Mouse (Mus musculus) liver, embryonic 11.5 days (tissue): ENCODE data around the gene Slc7a14. TPM values are rescaled to one million over a fixed set of nuclear protein-coding genes. Genes with fewer than 3 reads are reported as not detected.

ENCODE experiments used
- ATAC-seq: fragments of 200-750 bp; cut with Nextera tagmentation; replicated peaks from 2 replicates; pipeline ENCODE4 v1.8.0; 2017; ENCODE audit warnings: moderate number of reproducible peaks, mild to moderate bottlenecking, moderate TSS enrichment, moderate library complexity; ENCODE audit not compliant: low FRiP score
- DNase-seq: peaks from one replicate; pipeline ENCODE4 v3.0.0-alpha.2; 2017; ENCODE audit warnings: low spot score
- H3K27ac ChIP-seq: fragments of 300-500 bp; sonication (generic); 2 replicates; pipeline ENCODE4 v1.5.1; 2014; ENCODE audit warnings: mild to moderate bottlenecking, low read depth, low read length, control low read depth
- H3K27me3 ChIP-seq: fragments of 300-500 bp; sonication (generic); replicated peaks from 2 replicates; pipeline ENCODE4 v1.6.1; 2014; ENCODE audit warnings: low read length, mixed read lengths; ENCODE audit not compliant: control insufficient read depth, insufficient read depth
- H3K36me3 ChIP-seq: fragments of 300-500 bp; sonication (generic); 2 replicates; pipeline ENCODE4 v1.6.1; 2014; ENCODE audit warnings: mild to moderate bottlenecking, low read length, moderate library complexity, mixed read lengths; ENCODE audit not compliant: control insufficient read depth, insufficient read depth
- H3K4me1 ChIP-seq: fragments of 300-500 bp; sonication (generic); replicated peaks from 2 replicates; pipeline ENCODE4 v1.6.1; 2014; ENCODE audit warnings: low read length, mixed read lengths; ENCODE audit not compliant: control insufficient read depth, insufficient read depth
- H3K4me2 ChIP-seq: fragments of 300-500 bp; sonication (generic); 2 replicates; pipeline ENCODE4 v1.6.1; 2014; ENCODE audit warnings: mild to moderate bottlenecking, control low read depth, moderate library complexity
- H3K4me3 ChIP-seq: fragments of 300-500 bp; sonication (generic); 2 replicates; pipeline ENCODE4 v1.5.1; 2014; ENCODE audit warnings: low read depth, low read length, control low read depth
- H3K9ac ChIP-seq: fragments of 300-500 bp; sonication (generic); 2 replicates; pipeline ENCODE4 v1.6.1; 2014; ENCODE audit warnings: low read depth, low read length, control low read depth
- H3K9me3 ChIP-seq: fragments of 300-500 bp; sonication (generic); 2 replicates; pipeline ENCODE4 v1.6.1; 2016; ENCODE audit warnings: low read length, inconsistent platforms, mixed read lengths; ENCODE audit not compliant: control insufficient read depth
- WGBS: fragments of 180-500 bp; shearing (Covaris S2); extraction: QIAGEN DNeasy Blood & Tissue Kit; methylation state at CpG from one replicate; pipeline ENCODE4 v1.1.7; 2014; 5-methylcytosine and 5-hydroxymethylcytosine counted together
- polyA plus RNA-seq: library from polyadenylated mRNA; unstranded; fragments of >200 nt; fragmentation: Nextera tagmentation; extraction: Ambion mirVana; gene quantifications from 2 replicates; pipeline ENCODE4 v1.2.1, GENCODE M21; 2014

Gene Slc7a14
- polyA plus RNA-seq, 1 experiment from 2014 or later = 0.08 TPM

GRCm38 (mm10) chr3:31254427-31254826 is 55.8 kb downstream of the Slc7a14 start:
- no peak for ATAC-seq
- 64% methylated on average over 7 of the region's 7 CpGs for WGBS
- H3K4me3 ChIP-seq = no peak overlapping the region
- H3K4me2 ChIP-seq = no peak overlapping the region
- H3K9ac ChIP-seq = no peak overlapping the region
- no peaks in the 10 kb centered on the region for H3K9me3 ChIP-seq
- H3K4me1 ChIP-seq = no peaks in the 10 kb centered on the region
- no peak overlapping the region for H3K27ac ChIP-seq
- H3K36me3 ChIP-seq = no peaks in the 10 kb centered on the region
- H3K27me3 ChIP-seq = no peaks in the 10 kb centered on the region
- no peak for DNase-seq

GRCm38 (mm10) chr3:31253862-31254261 is 56.3 kb downstream of the Slc7a14 start:
- H3K4me2 ChIP-seq = no peak overlapping the region
- no peak overlapping the region for H3K27ac ChIP-seq
- H3K9ac ChIP-seq = no peak overlapping the region
- H3K4me3 ChIP-seq = no peak overlapping the region
- ATAC-seq (no peak), DNase-seq (no peak)
- H3K27me3 ChIP-seq = no peaks in the 10 kb centered on the region
- H3K4me1 ChIP-seq = no peaks in the 10 kb centered on the region
- WGBS = 77% methylated on average over 9 of the region's 9 CpGs
- no peaks in the 10 kb centered on the region for H3K9me3 ChIP-seq
- H3K36me3 ChIP-seq = no peaks in the 10 kb centered on the region

- H3K4me1 ChIP-seq = no peaks in the 10 kb centered on the region
- WGBS = 56% methylated on average over 3 of the region's 3 CpGs
- H3K27me3 ChIP-seq = no peaks in the 10 kb centered on the region
- no peak overlapping the region for H3K9ac ChIP-seq
- no peaks in the 10 kb centered on the region for H3K9me3 ChIP-seq
- H3K4me2 ChIP-seq = no peak overlapping the region
- DNase-seq = no peak
- H3K4me3 ChIP-seq = no peak overlapping the region
- no peak overlapping the region for H3K27ac ChIP-seq
- H3K36me3 ChIP-seq = no peaks in the 10 kb centered on the region
- no peak for ATAC-seq
Measured at GRCm38 (mm10) chr3:31252566-31252965, 57.6 kb downstream of the Slc7a14 start.

DNA sequence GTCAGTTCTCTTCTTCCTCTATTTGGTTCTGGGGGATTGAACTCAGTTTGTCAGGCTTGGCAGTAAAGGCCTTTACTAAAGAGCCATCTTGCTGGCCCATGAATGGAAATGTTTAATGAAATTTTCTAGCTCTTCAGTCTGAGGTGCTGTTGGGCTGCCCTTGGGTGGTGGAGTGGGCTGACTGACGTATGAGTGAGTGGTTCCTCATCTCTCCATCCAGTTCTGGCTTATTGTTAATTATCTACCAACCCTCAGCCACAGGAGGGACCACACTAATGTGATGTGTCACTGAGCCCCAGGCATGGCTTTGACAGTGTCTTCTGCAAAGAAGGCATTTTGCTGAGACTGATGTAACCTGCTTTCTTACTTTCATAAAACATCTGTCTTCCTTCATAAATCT is 66.7 kb downstream of the Slc7a14 start:
- H3K4me3 ChIP-seq = no peak overlapping the region
- no peak overlapping the region for H3K27ac ChIP-seq
- no peaks in the 10 kb centered on the region for H3K4me1 ChIP-seq
- H3K4me2 ChIP-seq = no peak overlapping the region
- H3K9ac ChIP-seq = no peak overlapping the region
- 45% methylated on average over 1 of the region's 1 CpGs for WGBS
- no peak for ATAC-seq
- H3K36me3 ChIP-seq = no peaks in the 10 kb centered on the region
- no peaks in the 10 kb centered on the region for H3K27me3 ChIP-seq
- no peak for DNase-seq
- no peaks in the 10 kb centered on the region for H3K9me3 ChIP-seq

DNA sequence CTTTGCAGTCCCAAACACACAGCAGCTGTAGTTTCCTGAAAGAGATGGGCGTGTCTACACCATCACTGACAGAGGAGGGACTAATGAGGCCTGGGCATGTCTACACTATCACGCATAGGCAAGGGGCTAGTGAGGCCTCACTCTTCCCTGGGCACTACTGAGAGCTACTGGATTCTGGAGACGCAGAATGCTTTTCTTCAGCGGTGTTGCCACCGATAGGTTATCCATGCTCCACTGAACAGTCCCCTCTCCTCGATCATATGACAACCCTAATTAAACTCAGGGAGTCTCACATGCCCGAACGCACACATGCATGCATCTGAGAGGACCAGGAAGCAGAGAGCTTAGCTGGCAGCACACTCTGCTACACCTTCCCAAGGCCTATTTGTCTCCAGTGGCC is 69.3 kb downstream of the Slc7a14 start:
- ATAC-seq (no peak), DNase-seq (no peak)
- no peak overlapping the region for H3K9ac ChIP-seq
- H3K4me3 ChIP-seq = no peak overlapping the region
- no peaks in the 10 kb centered on the region for H3K27me3 ChIP-seq
- H3K4me1 ChIP-seq = no peaks in the 10 kb centered on the region
- no peak overlapping the region for H3K27ac ChIP-seq
- no peaks in the 10 kb centered on the region for H3K9me3 ChIP-seq
- WGBS = 86% methylated on average over 8 of the region's 8 CpGs
- no peaks in the 10 kb centered on the region for H3K36me3 ChIP-seq
- no peak overlapping the region for H3K4me2 ChIP-seq

DNA sequence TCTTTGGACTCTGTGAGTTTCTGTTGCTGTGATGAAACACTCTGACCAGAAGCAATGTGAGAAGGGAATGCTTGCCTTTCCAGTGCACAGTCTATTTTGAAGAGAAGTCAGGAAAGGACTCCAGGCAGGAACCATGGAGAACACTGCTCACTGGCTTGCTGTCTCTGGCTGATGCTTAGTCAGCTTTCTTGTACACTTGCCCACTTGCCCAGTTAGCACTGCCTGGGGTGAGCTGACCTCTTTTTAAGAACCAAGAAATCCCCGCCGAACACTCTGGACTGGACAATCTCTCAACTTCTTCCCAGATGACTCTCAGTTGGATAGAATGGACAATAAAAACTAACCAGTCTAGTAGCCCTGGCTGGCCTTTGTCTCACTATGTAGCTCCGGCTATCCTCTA is 70.5 kb downstream of the Slc7a14 start:
- Histone ChIP-seq H3K27me3 (no peaks in the 10 kb centered on the region), H3K9me3 (no peaks in the 10 kb centered on the region), H3K4me2 (no peak overlapping the region), H3K9ac (no peak overlapping the region), H3K27ac (no peak overlapping the region), H3K4me3 (no peak overlapping the region), H3K4me1 (no peaks in the 10 kb centered on the region), H3K36me3 (no peaks in the 10 kb centered on the region)
- 92% methylated on average over 3 of the region's 3 CpGs for WGBS
- ATAC-seq (no peak), DNase-seq (no peak)

- H3K9me3 ChIP-seq = no peaks in the 10 kb centered on the region
- H3K4me1 ChIP-seq = no peaks in the 10 kb centered on the region
- ATAC-seq (no peak), DNase-seq (no peak)
- H3K27me3 ChIP-seq = no peaks in the 10 kb centered on the region
- no peak overlapping the region for H3K4me2 ChIP-seq
- no peaks in the 10 kb centered on the region for H3K36me3 ChIP-seq
- no peak overlapping the region for H3K27ac ChIP-seq
- WGBS = 28% methylated on average over 3 of the region's 3 CpGs
- H3K4me3 ChIP-seq = no peak overlapping the region
- H3K9ac ChIP-seq = no peak overlapping the region
Measured at GRCm38 (mm10) chr3:31237936-31238335, 72.2 kb downstream of the Slc7a14 start.

- WGBS = 90% methylated on average over 3 of the region's 3 CpGs
- ATAC-seq (no peak), DNase-seq (no peak)
- Histone ChIP-seq H3K4me1 (no peaks in the 10 kb centered on the region), H3K4me2 (no peak overlapping the region), H3K27ac (no peak overlapping the region), H3K9ac (no peak overlapping the region), H3K4me3 (no peak overlapping the region), H3K27me3 (no peaks in the 10 kb centered on the region), H3K36me3 (no peaks in the 10 kb centered on the region), H3K9me3 (no peaks in the 10 kb centered on the region)
Measured at GRCm38 (mm10) chr3:31236146-31236545, 74.0 kb downstream of the Slc7a14 start.

- no peaks in the 10 kb centered on the region for H3K36me3 ChIP-seq
- DNase-seq (no peak), ATAC-seq (no peak)
- no peak overlapping the region for H3K4me2 ChIP-seq
- WGBS = 60% methylated on average over 7 of the region's 7 CpGs
- H3K9me3 ChIP-seq = no peaks in the 10 kb centered on the region
- no peak overlapping the region for H3K9ac ChIP-seq
- H3K4me3 ChIP-seq = no peak overlapping the region
- H3K27me3 ChIP-seq = no peaks in the 10 kb centered on the region
- H3K27ac ChIP-seq = no peak overlapping the region
- no peaks in the 10 kb centered on the region for H3K4me1 ChIP-seq
Measured at GRCm38 (mm10) chr3:31234356-31234755, 75.8 kb downstream of the Slc7a14 start.
